Comparison of ENCODE assay signal across 8 mouse cellular contexts in genomic region chr6:34230768-34231381, GRCm38 (mm10). TPM values are rescaled to one million over a fixed set of nuclear protein-coding genes. Genes with fewer than 3 reads are reported as not detected.
DNase-seq lines count a peak whose midpoint lies in the region; ATAC-seq and TF ChIP-seq lines count a peak whose summit lies in the region.

No protein-coding gene starts in this region.

- intact Hi-C loops in left cerebral cortex, adult 2 months (cut with DNase I) = no loop called here

- 42% methylated on average over 13 of the region's 13 CpGs for WGBS in spleen, adult 2 months

- H3K4me1 ChIP-seq in spleen, adult 2 months (ENCODE audit: control insufficient read depth, insufficient read depth, insufficient read length) = no peaks in the 10 kb centered on the region; the same call in 1 of the 2 replicates

- peak in 1 of 2 experiments; percentile 25 for DNase-seq in spleen, adult 2 months (ENCODE audit: low read depth in 1 of 2, low spot score in 2 of 2)
- DNase-seq in spleen, adult 12 weeks (ENCODE audit: low spot score) = no peak
- peak; percentile 69 for DNase-seq in adrenal gland, postnatal 10 days
- DNase-seq in embryo, embryonic 11 days = peak; percentile 72
- peak; percentile 18 for DNase-seq in hindlimb bud, embryonic 11.5 days (ENCODE audit: extremely low spot score, low read depth, low spot score)
- peak; percentile 41 to 64 for DNase-seq in left cerebral cortex, adult 2 months (ENCODE audit: extremely low spot score in 1 of 2, low spot score in 2 of 2)

- H3K4me3 ChIP-seq in spleen, adult 2 months (ENCODE audit: extremely low read depth, insufficient read depth, insufficient read length) = no peak overlapping the region
- H3K4me3 ChIP-seq in left cerebral cortex, adult 2 months = no peak overlapping the region
- no peak overlapping the region for H3K4me3 ChIP-seq in myocyte

- peak; percentile 53; the same call in 1 of the 2 replicates for TF ChIP-seq CTCF in spleen, adult 2 months (IDR thresholded peaks at IDR 0.05; ENCODE audit: extremely low read depth, insufficient read depth, insufficient read length, insufficient replicate concordance)
- peak; percentile 86 for TF ChIP-seq CTCF in left cerebral cortex, adult 2 months (IDR thresholded peaks at IDR 0.05)

- TF ChIP-seq POLR2A in spleen, adult 2 months (IDR thresholded peaks at IDR 0.05; ENCODE audit: low read depth, low read length) = no peak
- TF ChIP-seq POLR2A in myocyte (IDR thresholded peaks at IDR 0.05; ENCODE audit: insufficient read length, low read depth) = no peak

- H3K4me2 ChIP-seq in myocyte (ENCODE audit: low read depth) = peak overlapping the region; percentile 3

- H3ac ChIP-seq in myocyte (ENCODE audit: control insufficient read depth, insufficient read length) = no peak overlapping the region

- no peak for ATAC-seq in megakaryocyte, adult 5-6 weeks (ENCODE audit: poor library complexity, severe bottlenecking)

- no peaks in the 10 kb centered on the region for H3K36me3 ChIP-seq in spleen, adult 2 months (ENCODE audit: control insufficient read depth, insufficient read depth, low read length)
- H3K36me3 ChIP-seq in myocyte (ENCODE audit: control insufficient read depth, insufficient read depth) = no peaks in the 10 kb centered on the region

- no peaks in the 10 kb centered on the region for H3K79me2 ChIP-seq in myocyte (ENCODE audit: control insufficient read depth, insufficient read depth)

- no peaks in the 10 kb centered on the region for H3K27me3 ChIP-seq in spleen, adult 2 months (ENCODE audit: control insufficient read depth, insufficient read depth, low read length)
- no peaks in the 10 kb centered on the region for H3K27me3 ChIP-seq in myocyte (ENCODE audit: control insufficient read depth, insufficient read depth, insufficient read length)

- H3K27ac ChIP-seq in spleen, adult 2 months (ENCODE audit: insufficient read depth, low read length) = no peak overlapping the region
- H3K27ac ChIP-seq in left cerebral cortex, adult 2 months = no peak overlapping the region

TF ChIP-seq in myocyte, 11 proteins besides CTCF, POLR2A, EP300 and RAD21:
- TF ChIP-seq E2F4 (IDR thresholded peaks at IDR 0.05; ENCODE audit: insufficient read depth) (no peak), CEBPB (IDR thresholded peaks at IDR 0.05; ENCODE audit: insufficient read depth, poor library complexity, severe bottlenecking) (no peak), REST (IDR thresholded peaks at IDR 0.05; ENCODE audit: insufficient read depth, insufficient read length) (no peak), MYOG (IDR thresholded peaks at IDR 0.05; ENCODE audit: control insufficient read depth in 1 of 3, insufficient read depth in 1 of 3, insufficient read length in 2 of 3, low read depth in 2 of 3) (no peak), SRF (IDR thresholded peaks at IDR 0.05; ENCODE audit: control insufficient read depth, insufficient read length, low read depth) (no peak), TCF3 (IDR thresholded peaks at IDR 0.05; ENCODE audit: insufficient read length, low read depth) (no peak), TCF12 (IDR thresholded peaks at IDR 0.05; ENCODE audit: insufficient read depth, poor library complexity, severe bottlenecking) (no peak), MYOD1 (IDR thresholded peaks at IDR 0.05; ENCODE audit: control insufficient read depth in 1 of 3, insufficient read length in 2 of 3, low read depth in 2 of 3) (no peak)

RNA-seq across cellular contexts. Expression of gene Slc35b4, which starts 54.0 kb away (rescaled TPM):
- 11.5 and 12.2 TPM in 2 replicates for polyA plus RNA-seq in spleen, adult 2 months (2012; rRNA removed)
- total RNA-seq in adrenal gland, postnatal 10 days (2021) = 10 to 100 TPM; 22.9 to 26.1 TPM
- total RNA-seq in left cerebral cortex, adult 2 months (2021) = 10 to 100 TPM; 65.4 to 68.6 TPM
- polyA plus RNA-seq in myocyte (2012; fragmentation: generic; extraction: Trizol) = 18.3 TPM
- 20.1 and 22.1 TPM in 2 replicates for total RNA-seq in megakaryocyte, adult 5-6 weeks (2015)
- total RNA-seq in megakaryocyte, adult 5-6 weeks (2017) = 12.8 and 17.2 TPM in 2 replicates
